Mouse (Mus musculus) forebrain, embryonic 15.5 days (tissue): ENCODE measurements around the gene Mepe. TPM values are rescaled to one million over a fixed set of nuclear protein-coding genes. Genes with fewer than 3 reads are reported as not detected.
A peak's percentile ranks its signal among the peaks of the same experiment; 100 is the strongest.

ENCODE experiments used
- ATAC-seq: fragments of 200-750 bp; cut with Nextera tagmentation; replicated peaks from 2 replicates; pipeline ENCODE4 v1.8.0; 2017; ENCODE audit warnings: mild to moderate bottlenecking, moderate TSS enrichment, moderate library complexity
- H3K27ac ChIP-seq: fragments of 300-500 bp; sonication (generic); replicated peaks from 2 replicates; pipeline ENCODE4 v1.5.1; 2015; ENCODE audit warnings: mild to moderate bottlenecking, inconsistent platforms
- H3K27me3 ChIP-seq: fragments of 300-500 bp; sonication (generic); 2 replicates; pipeline ENCODE4 v1.6.1; 2015; ENCODE audit warnings: inconsistent platforms
- H3K36me3 ChIP-seq: fragments of 300-500 bp; sonication (generic); 2 replicates; pipeline ENCODE4 v1.6.1; 2015; ENCODE audit warnings: mild to moderate bottlenecking, inconsistent platforms
- H3K4me1 ChIP-seq: fragments of 300-500 bp; sonication (generic); 2 replicates; pipeline ENCODE4 v1.6.1; 2015; ENCODE audit warnings: inconsistent platforms
- H3K4me2 ChIP-seq: fragments of 300-500 bp; sonication (generic); replicated peaks from 2 replicates; pipeline ENCODE4 v1.6.1; 2015; ENCODE audit warnings: mild to moderate bottlenecking, inconsistent platforms
- H3K4me3 ChIP-seq: fragments of 300-500 bp; sonication (generic); 2 replicates; pipeline ENCODE4 v1.5.1; 2015; ENCODE audit warnings: mild to moderate bottlenecking, inconsistent platforms
- H3K9ac ChIP-seq: fragments of 300-500 bp; sonication (generic); replicated peaks from 2 replicates; pipeline ENCODE4 v1.6.1; 2015; ENCODE audit warnings: mild to moderate bottlenecking, inconsistent platforms
- H3K9me3 ChIP-seq: fragments of 300-500 bp; sonication (generic); 2 replicates; pipeline ENCODE4 v1.6.1; 2016; ENCODE audit warnings: inconsistent platforms
- WGBS: fragments of 180-500 bp; shearing (Covaris S2); methylation state at CpG from one replicate; pipeline ENCODE4 v1.1.7; 2015; ENCODE audit warnings: mixed read lengths; 5-methylcytosine and 5-hydroxymethylcytosine counted together
- polyA plus RNA-seq: library from polyadenylated mRNA; unstranded; fragments of >200 nt; fragmentation: Nextera tagmentation; extraction: Ambion mirVana; gene quantifications from 2 replicates; pipeline ENCODE4 v1.2.1, GENCODE M21; 2015

The Mepe gene
- polyA plus RNA-seq, 1 experiment from 2014 or later, result not detected

DNA sequence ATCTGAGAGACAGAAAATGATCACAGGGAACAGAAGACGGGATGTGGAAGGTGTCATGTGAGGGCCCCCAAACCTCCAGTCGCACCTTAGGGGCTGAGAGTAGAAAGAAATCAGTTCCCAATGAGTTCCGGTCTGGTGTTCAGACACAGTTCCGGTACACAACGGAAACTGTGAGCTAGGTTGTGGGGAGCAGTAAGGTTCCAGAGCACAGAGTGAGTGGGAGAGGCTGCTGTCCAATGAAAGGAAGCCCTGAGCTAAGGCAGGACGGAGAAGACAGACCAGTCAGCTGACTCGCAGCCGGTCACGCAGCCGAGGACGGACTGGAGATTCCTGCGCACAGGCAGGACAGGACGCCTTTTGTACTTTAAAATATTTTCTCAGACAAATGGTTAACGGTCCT, 9.4 kb downstream of the Mepe start:
- Histone ChIP-seq H3K4me3 (no peak overlapping the region), H3K9ac (no peak overlapping the region), H3K27me3 (no peaks in the 10 kb centered on the region), H3K4me2 (no peak overlapping the region), H3K4me1 (no peaks in the 10 kb centered on the region), H3K36me3 (no peaks in the 10 kb centered on the region), H3K9me3 (no peaks in the 10 kb centered on the region), H3K27ac (no peak overlapping the region)
- 86% methylated on average over 14 of the region's 14 CpGs for WGBS
- ATAC-seq, result no peak

DNA sequence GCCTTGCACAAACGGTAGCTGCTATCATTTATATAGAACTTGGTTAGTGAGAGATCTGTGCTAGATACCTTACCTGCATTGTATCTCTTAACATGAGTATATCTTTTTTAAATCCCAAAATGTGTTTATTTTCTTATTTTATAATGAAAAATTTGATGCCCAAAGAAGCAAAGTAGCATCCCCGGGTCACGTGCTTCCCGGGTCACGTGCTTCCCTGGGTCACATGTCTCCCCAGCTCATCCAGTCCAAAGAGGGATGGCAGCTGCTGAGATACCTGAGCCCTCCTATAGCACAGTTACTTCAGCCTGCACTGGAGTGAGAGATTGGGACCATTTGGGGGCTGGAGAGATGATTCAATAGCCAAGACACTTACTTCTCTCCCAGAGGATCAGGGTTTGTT, 10.8 kb downstream of the Mepe start:
- Histone ChIP-seq H3K36me3 (no peaks in the 10 kb centered on the region), H3K27ac (no peak overlapping the region)

DNA sequence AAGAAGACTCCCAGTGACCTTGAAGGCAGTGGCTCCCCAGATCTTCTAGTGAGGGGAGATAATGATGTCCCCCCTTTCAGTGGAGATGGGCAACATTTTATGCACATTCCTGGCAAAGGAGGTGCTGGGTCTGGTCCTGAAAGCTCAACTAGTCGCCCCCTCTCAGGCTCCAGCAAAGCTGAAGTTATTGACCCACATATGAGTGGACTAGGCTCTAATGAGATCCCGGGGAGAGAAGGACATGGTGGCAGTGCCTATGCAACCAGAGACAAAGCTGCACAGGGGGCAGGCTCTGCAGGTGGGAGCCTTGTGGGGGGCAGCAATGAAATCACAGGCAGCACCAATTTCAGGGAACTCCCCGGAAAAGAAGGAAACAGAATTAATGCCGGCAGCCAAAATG, 12.4 kb downstream of the Mepe start:
- no peak overlapping the region for H3K27ac ChIP-seq
- H3K4me1 ChIP-seq, result no peaks in the 10 kb centered on the region
- H3K4me3 ChIP-seq, result no peak overlapping the region
- 69% methylated on average over 4 of the region's 4 CpGs for WGBS
- H3K9ac ChIP-seq, result no peak overlapping the region
- no peaks in the 10 kb centered on the region for H3K27me3 ChIP-seq
- H3K4me2 ChIP-seq, result no peak overlapping the region
- H3K9me3 ChIP-seq, result no peaks in the 10 kb centered on the region
- H3K36me3 ChIP-seq, result no peaks in the 10 kb centered on the region
- no peak for ATAC-seq

More for the DNA sequence above, 10.8 kb downstream of the Mepe start:
- ATAC-seq, result no peak
- H3K4me2 ChIP-seq, result no peak overlapping the region
- no peaks in the 10 kb centered on the region for H3K4me1 ChIP-seq
- H3K9ac ChIP-seq, result no peak overlapping the region
- no peaks in the 10 kb centered on the region for H3K9me3 ChIP-seq
- H3K27me3 ChIP-seq, result no peaks in the 10 kb centered on the region
- no peak overlapping the region for H3K4me3 ChIP-seq
- 93% methylated on average over 5 of the region's 5 CpGs for WGBS

DNA sequence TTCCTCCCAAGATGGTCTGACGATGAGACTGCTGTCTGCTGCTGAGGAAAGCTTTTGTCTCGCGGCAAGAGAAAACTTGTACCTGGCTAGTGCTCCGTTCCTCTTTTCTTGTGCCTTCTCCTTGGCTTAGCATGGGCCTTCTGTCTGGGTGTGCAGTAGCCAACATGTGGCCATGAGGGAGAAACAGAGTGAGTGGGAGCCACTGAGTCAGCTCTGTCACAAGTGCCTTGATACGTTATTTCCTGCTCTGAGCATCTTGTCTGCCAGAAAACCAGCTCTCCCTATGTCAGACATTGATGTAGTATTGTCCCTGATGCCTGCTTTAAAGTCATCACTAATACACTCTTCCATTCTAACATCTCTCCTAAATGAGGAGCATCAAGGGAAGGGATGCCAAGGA, 13.9 kb downstream of the Mepe start:
- no peak for ATAC-seq
- Histone ChIP-seq H3K4me2 (no peak overlapping the region), H3K9ac (no peak overlapping the region), H3K9me3 (no peaks in the 10 kb centered on the region), H3K27me3 (no peaks in the 10 kb centered on the region), H3K4me3 (no peak overlapping the region), H3K4me1 (no peaks in the 10 kb centered on the region), H3K27ac (no peak overlapping the region), H3K36me3 (no peaks in the 10 kb centered on the region)
- WGBS, result 87% methylated on average over 5 of the region's 5 CpGs

DNA sequence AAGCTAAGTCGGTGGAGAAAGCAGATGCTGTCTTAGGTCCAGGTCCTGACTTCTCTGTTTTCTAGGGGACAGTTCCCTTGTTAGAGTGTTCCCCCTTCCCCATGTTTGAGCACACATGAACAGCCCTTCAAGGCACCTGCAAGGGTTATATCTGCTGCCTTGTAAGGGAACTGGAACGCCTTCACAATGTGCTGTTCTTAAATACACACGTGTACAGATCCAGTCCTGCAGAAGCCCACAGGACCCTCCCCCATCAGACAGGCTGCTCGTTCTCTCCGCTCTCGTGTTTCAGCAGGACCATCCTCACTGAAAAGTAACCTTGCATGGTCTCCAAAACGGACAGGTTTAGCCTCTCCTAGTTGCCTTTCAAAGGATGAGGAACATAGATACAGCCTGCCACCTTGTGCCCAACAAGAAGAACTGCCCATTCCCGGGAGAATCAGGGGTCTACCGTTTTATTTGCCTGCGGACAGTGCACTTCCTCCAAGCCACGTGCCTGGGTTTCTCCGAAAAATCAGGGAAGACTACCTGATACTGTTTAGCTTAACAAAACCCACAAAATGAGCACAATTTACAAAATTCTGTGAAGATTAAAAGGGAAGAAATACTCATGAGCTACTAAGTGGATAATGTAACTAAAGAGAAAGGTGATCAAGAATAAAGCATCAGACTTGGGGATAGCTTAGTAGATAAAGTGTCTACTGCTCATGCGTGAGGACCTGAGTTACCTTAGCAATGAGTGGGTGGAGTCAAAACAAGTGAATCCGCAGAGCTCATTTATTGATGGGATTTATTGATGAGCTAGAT, 14.8 kb downstream of the Mepe start:
- H3K4me3 ChIP-seq, result no peak overlapping the region
- no peaks in the 10 kb centered on the region for H3K27me3 ChIP-seq
- H3K9me3 ChIP-seq, result no peaks in the 10 kb centered on the region
- peak; percentile 76 for ATAC-seq
- 23% methylated on average over 14 of the region's 14 CpGs for WGBS
- H3K4me2 ChIP-seq, result peak overlapping the region; percentile 25
- no peak overlapping the region for H3K27ac ChIP-seq
- H3K9ac ChIP-seq, result no peak overlapping the region; the same call in 1 of the 2 replicates
- no peaks in the 10 kb centered on the region for H3K4me1 ChIP-seq
- H3K36me3 ChIP-seq, result no peaks in the 10 kb centered on the region

DNA sequence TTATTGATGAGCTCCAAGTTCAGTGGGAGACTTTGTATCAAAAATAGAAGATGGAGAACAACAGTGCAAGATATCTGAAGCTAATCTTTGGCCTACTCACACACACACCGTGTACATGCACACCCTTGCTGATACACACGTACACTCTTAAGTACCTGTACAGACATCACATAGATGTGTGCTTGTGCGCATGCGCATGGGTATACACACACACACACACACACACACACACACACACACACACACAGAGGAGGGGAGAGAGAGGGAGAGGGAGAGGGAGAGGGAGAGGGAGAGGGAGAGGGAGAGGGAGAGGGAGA, 15.3 kb downstream of the Mepe start:
- H3K4me1 ChIP-seq, result no peaks in the 10 kb centered on the region
- no peaks in the 10 kb centered on the region for H3K27me3 ChIP-seq
- no peak overlapping the region for H3K9ac ChIP-seq
- no peaks in the 10 kb centered on the region for H3K36me3 ChIP-seq
- no peaks in the 10 kb centered on the region for H3K9me3 ChIP-seq
- H3K4me2 ChIP-seq, result no peak overlapping the region
- H3K27ac ChIP-seq, result no peak overlapping the region
- 79% methylated on average over 3 of the region's 4 CpGs for WGBS
- ATAC-seq, result 0 out of 2 replicates have a peak, but pooled peaks have one; percentile 23
- H3K4me3 ChIP-seq, result no peak overlapping the region

DNA sequence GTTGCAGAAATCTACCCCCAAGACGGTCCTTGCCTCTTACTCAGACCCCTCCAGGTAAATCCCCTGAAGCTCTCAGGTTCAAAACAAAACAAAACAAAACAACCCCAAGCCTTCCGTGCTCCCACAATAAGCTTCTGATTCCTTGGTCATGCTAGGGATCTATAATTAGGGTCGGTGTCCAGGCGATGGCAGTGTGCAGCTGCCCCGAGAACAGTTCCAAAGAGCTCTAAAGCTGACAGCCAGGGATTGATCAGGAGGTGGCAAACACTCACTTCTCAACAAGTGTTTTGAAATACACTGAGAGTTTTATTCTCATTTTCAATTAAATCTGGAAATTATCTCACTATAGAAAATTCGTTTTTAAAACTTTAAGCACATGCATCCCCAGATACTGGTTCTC, 17.8 kb downstream of the Mepe start:
- H3K4me2 ChIP-seq, result no peak overlapping the region
- no peaks in the 10 kb centered on the region for H3K36me3 ChIP-seq
- no peak for ATAC-seq
- H3K9ac ChIP-seq, result no peak overlapping the region
- H3K9me3 ChIP-seq, result no peaks in the 10 kb centered on the region
- H3K4me1 ChIP-seq, result no peaks in the 10 kb centered on the region
- no peak overlapping the region for H3K27ac ChIP-seq
- H3K4me3 ChIP-seq, result no peak overlapping the region
- WGBS, result 24% methylated on average over 6 of the region's 6 CpGs
- H3K27me3 ChIP-seq, result no peaks in the 10 kb centered on the region

DNA sequence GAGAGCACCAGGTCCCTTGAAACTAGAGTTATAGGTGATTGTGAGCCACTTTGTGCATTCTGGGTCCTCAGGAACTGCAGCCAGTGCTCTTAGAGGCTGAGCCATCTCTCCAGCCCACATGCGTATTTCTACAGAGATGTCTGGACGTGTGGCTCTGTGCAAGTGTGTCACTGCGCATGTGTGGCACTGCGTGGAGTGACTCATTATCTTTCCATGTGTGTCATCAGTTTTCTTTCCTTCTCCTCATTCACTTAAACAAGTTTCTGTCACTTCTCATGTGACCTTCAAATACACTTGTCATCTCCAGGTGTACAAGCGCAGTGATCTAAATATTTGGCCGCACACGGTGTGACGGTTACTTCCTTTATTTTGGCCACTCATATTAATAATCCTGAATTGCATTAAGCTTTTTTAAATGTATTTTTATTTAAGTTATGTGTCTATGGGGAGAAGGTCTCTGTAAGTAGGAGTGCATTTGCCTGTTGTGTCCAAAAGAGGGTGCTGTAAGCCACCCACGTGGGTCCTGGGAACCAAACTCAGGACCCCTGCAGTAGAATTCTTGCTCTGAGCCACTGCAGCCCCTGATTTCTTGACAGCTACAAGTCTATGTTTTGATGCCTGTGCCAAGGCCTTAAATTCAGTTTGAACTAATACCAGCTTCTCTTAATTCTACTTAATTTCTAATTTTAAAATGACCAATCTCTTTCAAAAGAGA, 19.6 kb downstream of the Mepe start:
- WGBS, result 78% methylated on average over 9 of the region's 9 CpGs
- no peak overlapping the region for H3K4me3 ChIP-seq
- no peak overlapping the region for H3K9ac ChIP-seq
- H3K9me3 ChIP-seq, result no peaks in the 10 kb centered on the region
- no peak overlapping the region for H3K4me2 ChIP-seq
- no peaks in the 10 kb centered on the region for H3K36me3 ChIP-seq
- no peaks in the 10 kb centered on the region for H3K27me3 ChIP-seq
- H3K27ac ChIP-seq, result no peak overlapping the region
- no peak for ATAC-seq
- no peaks in the 10 kb centered on the region for H3K4me1 ChIP-seq

DNA sequence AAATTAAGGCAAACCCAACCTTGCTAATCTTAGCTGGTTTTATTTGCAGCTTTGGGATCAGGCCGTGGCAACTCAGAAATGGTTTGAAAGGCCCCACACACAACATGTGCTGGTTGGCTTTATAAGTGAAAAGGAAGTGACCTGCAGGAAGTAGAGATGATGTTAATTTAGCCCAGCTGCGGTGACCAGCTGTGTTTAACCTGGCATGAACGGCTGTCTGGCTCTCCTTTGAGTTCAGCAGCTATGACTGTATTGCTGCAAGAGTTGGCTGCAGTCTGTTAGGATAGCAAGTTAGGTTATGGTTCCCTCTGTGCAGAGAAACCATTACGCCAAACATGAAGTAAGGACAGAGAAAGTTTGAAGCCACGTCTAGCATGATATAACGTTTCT, 20.1 kb downstream of the Mepe start:
- no peaks in the 10 kb centered on the region for H3K36me3 ChIP-seq

DNA sequence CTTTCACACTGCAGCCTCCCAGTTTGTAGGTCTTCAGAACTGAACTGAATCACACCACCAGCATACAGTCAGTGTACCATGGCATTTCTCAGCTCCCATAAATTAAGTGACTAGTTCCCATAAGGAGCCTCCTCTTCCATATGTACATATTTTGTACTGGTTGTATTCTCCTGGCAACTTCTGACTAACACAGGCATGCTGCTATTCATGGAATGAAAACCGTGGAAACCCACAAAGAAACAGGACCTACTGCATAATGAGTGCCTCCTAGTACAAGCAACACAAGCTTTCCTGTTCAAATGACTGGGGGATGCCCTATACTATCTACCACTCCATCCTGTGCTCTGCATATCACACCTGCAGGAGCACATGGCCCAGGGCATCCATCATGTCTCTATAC, 25.9 kb downstream of the Mepe start:
- WGBS, result 65% methylated on average over 1 of the region's 1 CpGs
- H3K36me3 ChIP-seq, result no peaks in the 10 kb centered on the region
- no peak overlapping the region for H3K9ac ChIP-seq
- ATAC-seq, result no peak
- H3K9me3 ChIP-seq, result no peaks in the 10 kb centered on the region
- H3K4me3 ChIP-seq, result no peak overlapping the region
- no peak overlapping the region for H3K27ac ChIP-seq
- H3K4me1 ChIP-seq, result no peaks in the 10 kb centered on the region
- no peak overlapping the region for H3K4me2 ChIP-seq
- H3K27me3 ChIP-seq, result no peaks in the 10 kb centered on the region

More for the DNA sequence above, 20.1 kb downstream of the Mepe start:
- Histone ChIP-seq H3K4me3 (no peak overlapping the region), H3K9me3 (no peaks in the 10 kb centered on the region), H3K27ac (no peak overlapping the region), H3K4me2 (no peak overlapping the region), H3K9ac (no peak overlapping the region), H3K4me1 (no peaks in the 10 kb centered on the region), H3K27me3 (no peaks in the 10 kb centered on the region)
- 82% methylated on average over 6 of the region's 6 CpGs for WGBS
- ATAC-seq, result no peak

DNA sequence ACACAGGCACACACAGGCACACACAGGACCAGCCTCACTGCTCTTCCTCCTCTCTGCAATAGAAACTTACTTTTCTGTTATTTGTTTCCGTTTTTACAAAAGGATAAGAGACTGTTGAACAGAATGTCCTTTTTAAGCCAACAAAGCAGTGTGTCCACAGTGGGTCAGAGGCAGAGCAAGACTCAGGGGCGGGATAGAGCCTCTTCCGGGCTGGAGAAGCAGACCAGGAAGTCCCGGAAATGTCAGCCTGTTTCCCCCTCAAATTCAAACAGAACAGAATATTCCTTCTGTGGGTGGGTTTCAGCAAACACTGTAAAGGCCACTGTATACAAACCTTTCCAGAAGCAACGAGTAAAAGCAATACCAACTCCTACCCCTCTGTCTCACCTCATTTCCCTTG, 26.7 kb downstream of the Mepe start:
- no peak overlapping the region for H3K9ac ChIP-seq
- ATAC-seq, result no peak
- no peaks in the 10 kb centered on the region for H3K9me3 ChIP-seq
- H3K4me1 ChIP-seq, result no peaks in the 10 kb centered on the region
- no peak overlapping the region for H3K4me3 ChIP-seq
- WGBS, result 70% methylated on average over 5 of the region's 5 CpGs
- no peaks in the 10 kb centered on the region for H3K36me3 ChIP-seq
- H3K4me2 ChIP-seq, result no peak overlapping the region
- H3K27me3 ChIP-seq, result no peaks in the 10 kb centered on the region
- H3K27ac ChIP-seq, result no peak overlapping the region

DNA sequence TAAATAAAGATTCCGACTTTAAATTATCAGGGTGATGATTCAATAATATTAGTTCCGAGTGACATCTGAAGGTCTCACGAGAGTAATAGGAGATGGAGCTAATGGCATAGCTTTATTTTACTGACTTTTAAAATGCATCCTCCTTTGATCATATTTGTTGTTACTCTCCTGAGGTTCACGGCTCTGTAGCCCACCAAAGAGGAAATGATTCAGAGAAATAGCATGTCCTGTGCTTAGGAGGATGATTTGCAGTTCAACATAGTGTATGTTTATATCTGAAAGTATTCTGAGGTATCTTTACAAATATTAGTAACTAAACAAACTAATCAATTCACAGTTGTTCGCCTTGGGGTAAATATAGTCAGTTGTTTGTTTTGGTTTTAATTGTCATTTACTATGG, 32.4 kb downstream of the Mepe start:
- H3K4me1 ChIP-seq, result no peaks in the 10 kb centered on the region
- H3K27me3 ChIP-seq, result no peaks in the 10 kb centered on the region
- no peaks in the 10 kb centered on the region for H3K36me3 ChIP-seq
- WGBS, result 88% methylated on average over 5 of the region's 5 CpGs
- no peak overlapping the region for H3K4me2 ChIP-seq
- H3K4me3 ChIP-seq, result no peak overlapping the region
- no peak overlapping the region for H3K27ac ChIP-seq
- ATAC-seq, result no peak
- H3K9ac ChIP-seq, result no peak overlapping the region
- H3K9me3 ChIP-seq, result no peaks in the 10 kb centered on the region

DNA sequence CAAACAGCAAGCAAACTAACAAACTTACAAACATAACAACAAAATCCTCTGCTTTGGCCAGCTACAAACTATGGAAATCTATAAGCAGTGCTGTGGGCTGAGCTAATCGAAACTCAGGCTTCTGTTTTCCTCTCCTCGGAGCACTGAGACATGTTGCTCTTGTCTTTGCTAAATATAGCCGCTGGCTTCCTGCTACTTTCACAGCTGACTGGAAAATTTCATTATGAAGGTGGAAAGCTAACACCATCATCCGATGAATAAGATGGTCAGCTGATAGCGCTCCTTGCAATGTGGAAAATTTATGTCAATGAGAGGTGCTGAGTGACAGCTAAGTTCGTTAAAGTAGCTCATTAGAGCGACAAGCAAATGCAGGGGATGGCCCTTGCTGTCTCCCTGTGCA, 33.5 kb downstream of the Mepe start:
- no peak overlapping the region for H3K4me2 ChIP-seq
- H3K9ac ChIP-seq, result no peak overlapping the region
- H3K36me3 ChIP-seq, result no peaks in the 10 kb centered on the region
- no peaks in the 10 kb centered on the region for H3K4me1 ChIP-seq
- 32% methylated on average over 7 of the region's 7 CpGs for WGBS
- no peak for ATAC-seq
- H3K9me3 ChIP-seq, result no peaks in the 10 kb centered on the region
- H3K27ac ChIP-seq, result no peak overlapping the region
- H3K4me3 ChIP-seq, result no peak overlapping the region
- no peaks in the 10 kb centered on the region for H3K27me3 ChIP-seq
